Mouse (Mus musculus): ENCODE data around the gene Ccdc191.

Ccdc191 gene

GRCm38 (mm10) chr16:43889208-43890004 is at the start of gene Ccdc191:
Ccdc191 (plus strand) TSS chr16:43889800.
- DNase-seq (ENCODE audit: low spot score in 2 of 2), result peak; percentile 98 to 100

- DNase-seq (ENCODE audit: low spot score in 2 of 2), result no peak
Measured at GRCm38 (mm10) chr16:43841236-43841635, 48.4 kb upstream of the Ccdc191 start.

GRCm38 (mm10) chr16:43849839-43850238 is 39.8 kb upstream of the Ccdc191 start:
- no peak for DNase-seq (ENCODE audit: low spot score in 2 of 2)

- no peak for DNase-seq (ENCODE audit: low spot score in 2 of 2)
Measured at GRCm38 (mm10) chr16:43858941-43859476, 30.6 kb upstream of the Ccdc191 start.

- no peak for DNase-seq (ENCODE audit: low spot score in 2 of 2)
Measured at GRCm38 (mm10) chr16:43860624-43861023, 29.0 kb upstream of the Ccdc191 start.

- DNase-seq (ENCODE audit: low spot score in 2 of 2), result no peak
Measured at GRCm38 (mm10) chr16:43869805-43870204, 19.8 kb upstream of the Ccdc191 start.

GRCm38 (mm10) chr16:43871419-43871818 is 18.2 kb upstream of the Ccdc191 start:
- DNase-seq (ENCODE audit: low spot score in 2 of 2), result no peak

GRCm38 (mm10) chr16:43879769-43880168 is 9.8 kb upstream of the Ccdc191 start:
- DNase-seq (ENCODE audit: low spot score in 2 of 2), result no peak

GRCm38 (mm10) chr16:43881636-43882035 is 8.0 kb upstream of the Ccdc191 start:
- no peak for DNase-seq (ENCODE audit: low spot score in 2 of 2)

- no peak for DNase-seq (ENCODE audit: low spot score in 2 of 2)
Measured at GRCm38 (mm10) chr16:43882329-43882728, 7.3 kb upstream of the Ccdc191 start.

GRCm38 (mm10) chr16:43890005-43890336 is 371 bp downstream of the Ccdc191 start:
- no peak for DNase-seq (ENCODE audit: low spot score in 2 of 2)

- no peak for DNase-seq (ENCODE audit: low spot score in 2 of 2)
Measured at GRCm38 (mm10) chr16:43890747-43891336, 1.2 kb downstream of the Ccdc191 start.

GRCm38 (mm10) chr16:43894501-43894900 is 4.9 kb downstream of the Ccdc191 start:
- no peak for DNase-seq (ENCODE audit: low spot score in 2 of 2)

- no peak for DNase-seq (ENCODE audit: low spot score in 2 of 2)
Measured at GRCm38 (mm10) chr16:43900138-43900537, 10.5 kb downstream of the Ccdc191 start.

GRCm38 (mm10) chr16:43900571-43900970 is 11.0 kb downstream of the Ccdc191 start:
- DNase-seq (ENCODE audit: low spot score in 2 of 2), result no peak

GRCm38 (mm10) chr16:43908881-43909280 is 19.3 kb downstream of the Ccdc191 start:
- DNase-seq (ENCODE audit: low spot score in 2 of 2), result no peak

GRCm38 (mm10) chr16:43918867-43919266 is 29.3 kb downstream of the Ccdc191 start:
- DNase-seq (ENCODE audit: low spot score in 2 of 2), result no peak

GRCm38 (mm10) chr16:43922024-43922423 is 32.4 kb downstream of the Ccdc191 start:
- no peak for DNase-seq (ENCODE audit: low spot score in 2 of 2)

- no peak for DNase-seq (ENCODE audit: low spot score in 2 of 2)
Measured at GRCm38 (mm10) chr16:43922630-43923029, 33.0 kb downstream of the Ccdc191 start.

GRCm38 (mm10) chr16:43925001-43925558 is 35.5 kb downstream of the Ccdc191 start:
- no peak for DNase-seq (ENCODE audit: low spot score in 2 of 2)

- no peak for DNase-seq (ENCODE audit: low spot score in 2 of 2)
Measured at GRCm38 (mm10) chr16:43925846-43926245, 36.2 kb downstream of the Ccdc191 start.

- no peak for DNase-seq (ENCODE audit: low spot score in 2 of 2)
Measured at GRCm38 (mm10) chr16:43926341-43926859, 36.8 kb downstream of the Ccdc191 start, which contains the start of gene Qtrt2. Qtrt2 (minus strand) TSS chr16:43926809.

Measured in frontal cortex, postnatal 14 days (tissue).